ENCODE assay signal across 8 mouse cellular contexts in genomic region chr19:20727381-20727780, GRCm38 (mm10). TPM values are rescaled to one million over a fixed set of nuclear protein-coding genes. Genes with fewer than 3 reads are reported as not detected.
A peak's percentile ranks its signal among the peaks of the same experiment; 100 is the strongest.
DNase-seq lines count a peak whose midpoint lies in the region; ATAC-seq lines count a peak whose summit lies in the region.

TSS of gene Aldh1a7 (minus strand) at chr19:20727562.

- no peak within 1 kb of the TSS for H3K4me2 ChIP-seq in limb, embryonic 11.5 days (ENCODE audit: low read depth, severe bottlenecking)
- H3K4me2 ChIP-seq in liver, embryonic 13.5 days: no peak within 1 kb of the TSS

- no peaks in the 10 kb centered on the region for H3K9me3 ChIP-seq in limb, embryonic 11.5 days (ENCODE audit: control insufficient read depth, low read length)
- H3K9me3 ChIP-seq in limb, embryonic 10.5 days (replicated peaks): no peaks in the 10 kb centered on the region
- H3K9me3 ChIP-seq in liver, embryonic 13.5 days (replicated peaks): no peaks in the 10 kb centered on the region

- ATAC-seq in limb, embryonic 11.5 days (ENCODE audit: insufficient number of reproducible peaks, low FRiP score, low TSS enrichment, low read depth): no peak
- peak; percentile 76 for ATAC-seq in liver, embryonic 13.5 days (ENCODE audit: low read depth)

- peak; percentile 21 for DNase-seq in limb, embryonic 11.5 days (ENCODE audit: low spot score)
- DNase-seq in limb, embryonic 10.5 days (ENCODE audit: low spot score): no peak
- DNase-seq in fat pad, adult 2 months (ENCODE audit: extremely low read depth, low read depth, low spot score): peak; percentile 54
- DNase-seq in liver, embryonic 13.5 days: no peak
- peak; percentile 25 for DNase-seq in testis, postnatal 14 days (ENCODE audit: low spot score)
- no peak for DNase-seq in cerebellum, postnatal 25 days
- no peak for DNase-seq in gastrocnemius, postnatal 25 days
- DNase-seq in frontal cortex, postnatal 25 days (ENCODE audit: low spot score in 2 of 2): no peak

- H3K9ac ChIP-seq in limb, embryonic 11.5 days (ENCODE audit: low read length): no peak within 1 kb of the TSS
- H3K9ac ChIP-seq in liver, embryonic 13.5 days: no peak within 1 kb of the TSS

- H3K4me3 ChIP-seq in limb, embryonic 11.5 days (ENCODE audit: low read depth, low read length): no peak within 1 kb of the TSS
- no peak within 1 kb of the TSS for H3K4me3 ChIP-seq in limb, embryonic 10.5 days
- no peak within 1 kb of the TSS for H3K4me3 ChIP-seq in liver, embryonic 13.5 days (replicated peaks)

- H3K36me3 ChIP-seq in limb, embryonic 11.5 days (ENCODE audit: control insufficient read depth, insufficient read depth, low read length): no peaks in the 10 kb centered on the region
- no peaks in the 10 kb centered on the region for H3K36me3 ChIP-seq in limb, embryonic 10.5 days
- H3K36me3 ChIP-seq in liver, embryonic 13.5 days: no peaks in the 10 kb centered on the region

- 68% methylated on average over 2 of the region's 2 CpGs for WGBS in limb, embryonic 11.5 days
- 73% methylated on average over 2 of the region's 2 CpGs for WGBS in limb, embryonic 10.5 days
- WGBS in liver, embryonic 13.5 days (ENCODE audit: insufficient replicate concordance): 56% methylated on average over 2 of the region's 2 CpGs

- H3K27ac ChIP-seq in limb, embryonic 11.5 days (replicated peaks; ENCODE audit: low read depth, low read length): no peak within 1 kb of the TSS
- no peak within 1 kb of the TSS for H3K27ac ChIP-seq in limb, embryonic 10.5 days
- no peak within 1 kb of the TSS for H3K27ac ChIP-seq in liver, embryonic 13.5 days

- no peaks in the 10 kb centered on the region for H3K27me3 ChIP-seq in limb, embryonic 11.5 days (ENCODE audit: control insufficient read depth, insufficient read depth, low read length)
- no peaks in the 10 kb centered on the region for H3K27me3 ChIP-seq in limb, embryonic 10.5 days (ENCODE audit: low read depth, poor library complexity, severe bottlenecking)
- H3K27me3 ChIP-seq in liver, embryonic 13.5 days: no peaks in the 10 kb centered on the region

- no peaks in the 10 kb centered on the region for H3K4me1 ChIP-seq in limb, embryonic 11.5 days (ENCODE audit: control insufficient read depth, insufficient read depth, low read length)
- 0 out of 2 replicates have a peak, but pooled peaks cover 3% of the 10 kb centered on the region for H3K4me1 ChIP-seq in limb, embryonic 10.5 days
- no peaks in the 10 kb centered on the region for H3K4me1 ChIP-seq in liver, embryonic 13.5 days (replicated peaks)

RNA-seq across cellular contexts. Expression of gene Aldh1a7, which starts in this region (rescaled TPM):
- 0.71 and 1.4 TPM in 2 replicates for polyA plus RNA-seq in limb, embryonic 11.5 days (2014; fragmentation: Nextera tagmentation; extraction: Ambion mirVana)
- polyA plus RNA-seq in limb, embryonic 10.5 days (2016; fragmentation: Nextera tagmentation; extraction: Ambion mirVana): 0.55 and 1.2 TPM in 2 replicates
- polyA plus RNA-seq in liver, embryonic 13.5 days (2015; fragmentation: Nextera tagmentation; extraction: Ambion mirVana): 0.59 and 1.0 TPM in 2 replicates
- total RNA-seq in gastrocnemius, postnatal 25 days (2021): 1 to 10 TPM in 1 of 2 experiments, under 1 TPM in 1; 0.80 to 1.8 TPM

Comparison
In these comparisons a context has a peak if more than half of its experiments do, and no peak if none do; other contexts are left out.
1. DNase-seq: peak in limb, embryonic 11.5 days (single experiment), fat pad, adult 2 months (single experiment) and testis, postnatal 14 days (single experiment); none in limb, embryonic 10.5 days (single experiment), liver, embryonic 13.5 days (single experiment), cerebellum, postnatal 25 days (0 of 2), gastrocnemius, postnatal 25 days (single experiment) and frontal cortex, postnatal 25 days (0 of 2).